Mouse (Mus musculus) midbrain, embryonic 13.5 days (tissue): ENCODE measurements around the gene Phgr1. TPM values are rescaled to one million over a fixed set of nuclear protein-coding genes. Genes with fewer than 3 reads are reported as not detected.
A peak's percentile ranks its signal among the peaks of the same experiment; 100 is the strongest.

ENCODE experiments used
- ATAC-seq: fragments of 200-750 bp; cut with Nextera tagmentation; 2 replicates; pipeline ENCODE4 v1.8.0; 2017; ENCODE audit warnings: mild to moderate bottlenecking, moderate TSS enrichment, moderate library complexity
- H3K27ac ChIP-seq: fragments of 300-500 bp; sonication (generic); 2 replicates; pipeline ENCODE4 v1.5.1; 2015; ENCODE audit warnings: inconsistent platforms, mild to moderate bottlenecking, moderate library complexity
- H3K27me3 ChIP-seq: fragments of 300-500 bp; sonication (generic); 2 replicates; pipeline ENCODE4 v1.6.1; 2015; ENCODE audit warnings: mild to moderate bottlenecking, inconsistent platforms
- H3K36me3 ChIP-seq: fragments of 300-500 bp; sonication (generic); 2 replicates; pipeline ENCODE4 v1.6.1; 2015; ENCODE audit warnings: mild to moderate bottlenecking, inconsistent platforms
- H3K4me1 ChIP-seq: fragments of 300-500 bp; sonication (generic); replicated peaks from 2 replicates; pipeline ENCODE4 v1.6.1; 2015; ENCODE audit warnings: inconsistent platforms
- H3K4me2 ChIP-seq: fragments of 300-500 bp; sonication (generic); replicated peaks from 2 replicates; pipeline ENCODE4 v1.6.1; 2015; ENCODE audit warnings: moderate library complexity, mild to moderate bottlenecking, inconsistent platforms
- H3K4me3 ChIP-seq: fragments of 300-500 bp; sonication (generic); replicated peaks from 2 replicates; pipeline ENCODE4 v1.5.1; 2015; ENCODE audit warnings: mild to moderate bottlenecking, inconsistent platforms
- H3K9ac ChIP-seq: fragments of 300-500 bp; sonication (generic); replicated peaks from 2 replicates; pipeline ENCODE4 v1.6.1; 2015; ENCODE audit warnings: mild to moderate bottlenecking, inconsistent platforms
- H3K9me3 ChIP-seq: fragments of 300-500 bp; sonication (generic); 2 replicates; pipeline ENCODE4 v1.6.1; 2016; ENCODE audit warnings: mild to moderate bottlenecking, inconsistent platforms
- WGBS: fragments of 180-500 bp; shearing (Covaris S2); methylation state at CpG from one replicate; pipeline ENCODE4 v1.1.7; 2015; 5-methylcytosine and 5-hydroxymethylcytosine counted together
- polyA plus RNA-seq: library from polyadenylated mRNA; unstranded; fragments of >200 nt; fragmentation: Nextera tagmentation; extraction: Ambion mirVana; gene quantifications from 2 replicates; pipeline ENCODE4 v1.2.1, GENCODE M21; 2015

The Phgr1 gene
- not detected in 2 replicates for polyA plus RNA-seq

DNA sequence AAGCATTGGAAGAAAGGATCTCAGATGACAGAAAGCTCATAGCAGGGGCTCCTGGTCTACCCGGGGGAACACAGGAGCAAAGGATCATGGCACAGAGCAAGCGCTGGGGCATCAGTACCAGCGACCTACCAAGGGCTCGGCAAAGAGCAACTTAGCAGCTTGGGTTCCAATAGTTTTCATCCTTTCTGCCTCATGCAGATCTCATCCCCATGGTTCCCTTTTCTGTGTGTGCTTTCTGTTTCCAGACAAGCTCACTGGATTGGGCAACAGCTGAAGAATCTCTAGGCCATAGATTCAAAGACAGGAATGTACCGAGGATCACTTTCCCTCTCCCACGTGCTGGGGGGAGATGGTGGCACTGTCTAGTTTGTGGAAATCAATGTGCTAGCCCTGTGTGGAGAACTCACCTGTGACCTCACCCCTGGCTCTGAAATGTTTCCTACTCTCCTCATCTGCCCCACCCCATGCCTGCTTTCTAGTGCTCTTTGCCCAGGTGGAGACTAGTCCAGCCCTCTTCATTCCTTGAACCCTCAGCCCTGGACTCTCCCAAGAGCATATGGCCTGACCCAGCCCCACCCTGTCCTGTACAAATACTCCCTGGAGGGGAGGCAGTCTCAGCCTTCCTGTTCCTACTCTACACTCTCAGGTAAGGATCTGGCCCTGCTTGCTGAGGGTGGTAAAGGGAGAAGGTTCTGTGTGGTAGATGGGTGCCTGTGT is at the start of gene Phgr1:
TSS of gene Phgr1 (plus strand) at position 612 of the 717 bp plus-strand sequence.
- 83% methylated on average over 6 of the region's 6 CpGs for WGBS
- H3K4me1 ChIP-seq, result no peaks in the 10 kb centered on the region; the same call in 1 of the 2 replicates
- H3K4me3 ChIP-seq, result no peak within 1 kb of the TSS
- ATAC-seq, result no peak
- H3K9me3 ChIP-seq, result no peaks in the 10 kb centered on the region
- H3K9ac ChIP-seq, result no peak within 1 kb of the TSS
- peaks cover 4% of the 10 kb centered on the region; the same call in 1 of the 2 replicates for H3K27me3 ChIP-seq
- no peak within 1 kb of the TSS for H3K27ac ChIP-seq
- H3K36me3 ChIP-seq, result no peaks in the 10 kb centered on the region
- H3K4me2 ChIP-seq, result no peak within 1 kb of the TSS

DNA sequence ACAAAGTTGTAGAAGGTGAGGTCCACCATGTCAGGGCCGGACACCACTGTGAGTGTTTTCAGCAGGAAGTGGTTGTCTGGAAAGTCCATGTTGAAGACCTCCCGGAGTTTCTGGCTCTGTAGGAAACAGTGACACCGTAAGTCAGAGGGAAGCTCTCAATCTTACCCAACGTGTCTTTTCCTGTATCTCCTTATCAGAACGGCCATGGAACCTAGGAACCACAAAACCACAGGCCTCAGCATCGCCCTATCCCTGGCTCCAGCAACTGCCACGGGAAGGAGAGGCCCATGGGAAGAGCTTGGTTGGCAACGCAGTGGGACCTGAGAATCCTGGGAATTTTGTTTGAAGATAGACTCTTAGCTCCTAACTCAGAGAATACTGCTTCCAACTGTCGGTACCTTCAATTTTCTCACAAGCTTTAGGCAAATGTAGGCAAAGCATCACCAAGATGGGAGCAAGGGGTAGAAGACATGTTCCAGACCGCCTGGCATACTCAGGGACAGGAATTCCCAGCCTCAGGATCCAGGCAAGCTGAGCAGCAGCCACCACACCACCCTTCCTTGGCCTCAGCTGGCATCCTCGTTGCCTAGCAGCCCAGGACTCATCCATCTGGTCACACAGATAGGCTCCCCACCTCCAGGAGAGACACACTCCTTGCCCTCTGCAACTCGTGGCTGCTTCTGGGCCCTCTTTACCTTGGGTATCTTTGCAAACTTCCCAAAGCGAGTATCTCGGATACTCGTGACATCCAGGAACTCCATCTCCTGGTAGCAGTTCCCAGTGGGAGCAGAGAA is 48.7 kb upstream of the Phgr1 start:
- H3K9me3 ChIP-seq, result no peaks in the 10 kb centered on the region
- H3K4me2 ChIP-seq, result no peak overlapping the region
- peaks cover 18% of the 10 kb centered on the region for H3K27me3 ChIP-seq
- H3K36me3 ChIP-seq, result no peaks in the 10 kb centered on the region
- H3K27ac ChIP-seq, result no peak overlapping the region
- no peak for ATAC-seq
- peaks cover 8% of the 10 kb centered on the region; the same call in 1 of the 2 replicates for H3K4me1 ChIP-seq
- WGBS, result 84% methylated on average over 15 of the region's 15 CpGs
- H3K9ac ChIP-seq, result no peak overlapping the region
- H3K4me3 ChIP-seq, result no peak overlapping the region

DNA sequence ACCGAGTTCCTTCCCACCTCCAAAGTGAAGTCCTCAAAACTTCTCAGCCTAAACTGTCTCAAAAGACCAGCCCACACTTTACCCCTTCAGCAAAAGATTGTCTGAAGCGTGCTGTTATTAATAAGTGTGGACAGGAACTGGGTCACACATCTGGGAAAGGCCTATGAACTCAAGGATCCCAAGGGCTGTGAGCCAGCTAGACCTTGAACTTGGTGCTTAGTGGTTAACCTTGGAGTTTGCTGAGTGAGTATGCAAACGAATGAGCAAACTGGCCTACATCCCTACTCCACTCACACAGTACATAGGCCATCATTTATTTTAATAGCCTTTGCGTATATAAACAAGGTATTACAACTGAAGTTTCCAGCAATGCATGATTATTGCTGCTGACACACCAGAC is 47.1 kb upstream of the Phgr1 start:
- 85% methylated on average over 4 of the region's 4 CpGs for WGBS
- Histone ChIP-seq H3K27me3 (peaks cover 29% of the 10 kb centered on the region), H3K4me3 (no peak overlapping the region), H3K4me2 (no peak overlapping the region), H3K9me3 (no peaks in the 10 kb centered on the region), H3K9ac (no peak overlapping the region), H3K27ac (no peak overlapping the region), H3K4me1 (peaks cover 8% of the 10 kb centered on the region; the same call in 1 of the 2 replicates), H3K36me3 (no peaks in the 10 kb centered on the region)
- no peak for ATAC-seq

DNA sequence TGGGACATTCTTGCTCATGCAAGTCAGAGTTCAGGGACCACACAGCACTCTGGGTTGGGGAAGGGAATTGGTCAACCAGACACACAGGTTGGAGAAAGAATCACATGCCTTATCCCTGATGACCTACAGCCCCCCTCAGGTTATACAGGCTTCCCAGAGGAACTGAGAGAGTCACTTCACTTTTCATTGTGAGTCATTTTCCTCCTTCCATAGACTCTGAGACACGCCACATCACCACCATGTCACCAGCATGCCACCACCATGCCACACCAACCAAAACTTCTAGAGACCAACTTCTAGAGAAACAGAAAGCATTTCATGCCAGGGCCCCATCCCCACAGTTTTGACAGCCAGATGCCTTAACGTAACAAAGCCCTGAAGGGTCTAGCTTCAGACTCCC is 45.7 kb upstream of the Phgr1 start:
- H3K4me3 ChIP-seq, result no peak overlapping the region
- H3K27me3 ChIP-seq, result peaks cover 35% of the 10 kb centered on the region
- no peak for ATAC-seq
- 84% methylated on average over 2 of the region's 2 CpGs for WGBS
- H3K27ac ChIP-seq, result no peak overlapping the region
- no peaks in the 10 kb centered on the region for H3K36me3 ChIP-seq
- H3K4me1 ChIP-seq, result peaks cover 8% of the 10 kb centered on the region; the same call in 1 of the 2 replicates
- H3K4me2 ChIP-seq, result no peak overlapping the region
- H3K9ac ChIP-seq, result no peak overlapping the region
- no peaks in the 10 kb centered on the region for H3K9me3 ChIP-seq

DNA sequence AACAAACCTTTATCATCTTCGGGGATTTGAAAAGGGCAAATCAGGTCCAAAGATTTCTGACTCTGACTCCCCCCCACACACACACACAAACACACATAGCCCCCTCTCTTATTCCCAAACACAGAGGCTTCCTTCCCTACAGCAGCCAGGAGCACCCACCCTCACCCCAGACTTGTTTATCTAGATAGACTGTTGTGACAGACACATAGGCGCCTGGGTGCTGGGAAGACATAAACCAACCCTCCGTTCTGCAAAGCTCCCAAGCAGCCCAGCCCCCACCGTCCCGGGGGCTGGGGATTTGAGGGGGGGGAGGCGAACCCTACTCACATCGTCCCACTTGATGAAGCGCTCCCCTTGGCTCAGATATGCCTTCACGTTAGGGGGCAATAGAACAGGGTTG is 44.7 kb upstream of the Phgr1 start:
- Histone ChIP-seq H3K9ac (no peak overlapping the region), H3K4me1 (peaks cover 8% of the 10 kb centered on the region; the same call in 1 of the 2 replicates), H3K4me3 (no peak overlapping the region), H3K36me3 (no peaks in the 10 kb centered on the region), H3K4me2 (no peak overlapping the region), H3K27ac (no peak overlapping the region), H3K27me3 (peaks cover 40% of the 10 kb centered on the region), H3K9me3 (no peaks in the 10 kb centered on the region)
- no peak for ATAC-seq
- 33% methylated on average over 9 of the region's 9 CpGs for WGBS

DNA sequence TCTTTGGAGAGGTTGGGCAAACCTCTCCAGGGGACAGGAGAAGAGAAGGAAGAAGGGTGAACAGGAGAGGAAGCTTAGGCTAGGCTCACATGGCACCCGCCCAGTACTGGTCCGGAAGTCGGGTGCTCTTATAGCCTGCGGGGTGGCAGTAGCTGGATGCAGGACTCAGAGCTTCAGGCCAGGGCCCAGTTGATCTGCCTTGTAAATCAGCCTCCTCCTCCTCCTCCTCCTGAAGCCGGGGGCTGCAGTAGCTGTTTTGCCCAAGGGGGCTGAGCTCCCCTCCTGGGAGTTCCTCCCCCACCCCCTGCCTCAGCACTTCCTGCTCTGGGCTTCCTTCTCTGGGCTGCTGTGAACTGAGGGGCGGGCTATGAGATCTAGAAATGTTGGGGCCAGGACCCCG is 44.2 kb upstream of the Phgr1 start, which contains the start of gene Plcb2:
TSS of gene Plcb2 (minus strand) at position 102 of the 400 bp plus-strand sequence.
- H3K27me3 ChIP-seq, result peaks cover 42% of the 10 kb centered on the region
- no peaks in the 10 kb centered on the region for H3K9me3 ChIP-seq
- no peaks in the 10 kb centered on the region for H3K36me3 ChIP-seq
- H3K4me1 ChIP-seq, result peaks cover 8% of the 10 kb centered on the region; the same call in 1 of the 2 replicates
- no peak within 1 kb of the TSS for H3K4me3 ChIP-seq
- no peak within 1 kb of the TSS for H3K4me2 ChIP-seq
- no peak within 1 kb of the TSS for H3K27ac ChIP-seq
- peak within 1 kb of the TSS; percentile 19; the same call in 1 of the 2 replicates for H3K9ac ChIP-seq
- WGBS, result 24% methylated on average over 7 of the region's 7 CpGs
- ATAC-seq, result 0 out of 2 replicates have a peak, but pooled peaks have one; percentile 56

DNA sequence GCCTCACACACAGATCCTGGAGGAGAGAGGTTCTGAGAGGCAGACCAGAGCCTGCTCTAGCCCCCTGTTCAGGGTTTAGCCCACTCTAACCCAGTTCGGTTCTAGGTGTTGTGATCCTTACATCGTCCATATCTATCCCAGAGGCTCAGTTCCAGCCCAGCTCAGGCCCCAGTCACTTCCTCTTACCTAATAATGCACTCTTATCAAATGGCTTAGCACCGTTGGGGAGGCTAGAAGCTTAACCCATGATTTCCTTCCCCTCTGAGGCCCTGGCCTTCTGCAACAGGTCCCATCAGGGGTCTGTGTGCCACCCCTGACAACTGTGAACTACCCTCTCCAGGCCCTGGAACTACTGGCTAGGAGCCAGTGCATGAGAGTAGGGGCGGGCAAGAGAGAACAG is 43.4 kb upstream of the Phgr1 start:
- Histone ChIP-seq H3K4me2 (no peak overlapping the region), H3K4me3 (no peak overlapping the region), H3K9ac (no peak overlapping the region), H3K4me1 (peaks cover 11% of the 10 kb centered on the region; the same call in 1 of the 2 replicates), H3K36me3 (no peaks in the 10 kb centered on the region), H3K9me3 (no peaks in the 10 kb centered on the region), H3K27ac (no peak overlapping the region), H3K27me3 (peaks cover 39% of the 10 kb centered on the region)
- ATAC-seq, result no peak
- WGBS, result 58% methylated on average over 4 of the region's 4 CpGs

DNA sequence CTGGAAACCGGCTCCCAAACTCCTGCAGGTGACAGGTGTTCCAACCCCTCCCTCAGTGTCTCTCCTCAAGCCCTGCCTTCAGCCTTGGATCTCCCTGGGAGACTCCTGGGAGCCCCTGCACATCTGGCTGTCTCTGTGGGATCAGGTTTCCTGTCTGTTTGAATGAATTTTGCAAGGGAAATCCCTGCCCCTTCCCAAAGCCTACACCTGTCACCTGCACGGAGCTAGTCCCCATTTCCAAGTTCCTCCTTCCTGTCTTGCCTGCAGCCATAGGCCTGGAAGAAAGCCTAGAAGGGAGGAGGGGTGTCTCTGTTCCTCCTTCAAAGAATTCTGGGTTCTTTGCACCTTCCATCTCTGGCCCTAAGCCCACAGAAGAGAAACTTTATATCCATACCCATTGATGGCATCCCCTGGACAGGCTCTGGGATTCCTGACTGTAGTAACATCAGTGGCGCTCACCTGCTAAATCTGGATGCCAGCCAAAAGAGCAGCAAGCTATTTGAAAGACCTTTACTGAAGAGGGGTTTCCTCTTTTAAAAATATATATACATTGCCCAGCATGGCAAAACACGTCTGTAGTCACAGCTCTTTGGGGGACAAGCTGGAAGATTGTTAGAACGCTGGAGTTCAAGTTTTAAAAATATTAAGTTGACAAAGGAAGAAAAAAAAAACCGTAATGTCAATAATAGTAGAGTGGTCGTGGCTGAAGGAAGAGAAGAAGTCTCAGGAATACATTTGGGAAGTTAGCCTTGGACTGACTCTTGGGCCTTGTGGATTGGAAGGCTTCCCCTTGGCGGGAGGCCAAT is 42.5 kb upstream of the Phgr1 start:
- WGBS, result 24% methylated on average over 8 of the region's 8 CpGs
- Histone ChIP-seq H3K27me3 (peaks cover 39% of the 10 kb centered on the region), H3K36me3 (no peaks in the 10 kb centered on the region), H3K4me3 (no peak overlapping the region), H3K9ac (no peak overlapping the region), H3K4me1 (peaks cover 11% of the 10 kb centered on the region; the same call in 1 of the 2 replicates), H3K4me2 (no peak overlapping the region), H3K27ac (no peak overlapping the region), H3K9me3 (no peaks in the 10 kb centered on the region)
- ATAC-seq, result no peak

DNA sequence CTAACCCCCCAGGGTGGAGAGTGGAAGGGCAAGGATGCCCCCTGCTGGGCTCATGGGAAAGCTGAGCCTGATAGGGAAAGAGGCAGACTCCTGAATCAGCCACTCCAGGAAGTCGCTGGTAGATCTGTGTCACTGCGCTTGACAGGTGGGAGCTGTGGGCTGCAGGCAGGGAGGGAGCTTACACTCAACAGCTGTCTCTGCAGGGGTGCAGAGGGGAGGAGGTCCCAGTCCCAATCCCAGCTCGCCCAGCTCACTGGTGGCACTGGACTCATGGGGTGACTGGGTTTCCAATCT is 42.0 kb upstream of the Phgr1 start:
- Histone ChIP-seq H3K9ac (no peak overlapping the region), H3K27me3 (peaks cover 39% of the 10 kb centered on the region), H3K36me3 (no peaks in the 10 kb centered on the region), H3K4me2 (no peak overlapping the region), H3K4me3 (no peak overlapping the region), H3K27ac (no peak overlapping the region), H3K4me1 (peaks cover 11% of the 10 kb centered on the region; the same call in 1 of the 2 replicates), H3K9me3 (no peaks in the 10 kb centered on the region)
- 5% methylated on average over 3 of the region's 3 CpGs for WGBS
- 0 out of 2 replicates have a peak, but pooled peaks have one; percentile 20 for ATAC-seq

DNA sequence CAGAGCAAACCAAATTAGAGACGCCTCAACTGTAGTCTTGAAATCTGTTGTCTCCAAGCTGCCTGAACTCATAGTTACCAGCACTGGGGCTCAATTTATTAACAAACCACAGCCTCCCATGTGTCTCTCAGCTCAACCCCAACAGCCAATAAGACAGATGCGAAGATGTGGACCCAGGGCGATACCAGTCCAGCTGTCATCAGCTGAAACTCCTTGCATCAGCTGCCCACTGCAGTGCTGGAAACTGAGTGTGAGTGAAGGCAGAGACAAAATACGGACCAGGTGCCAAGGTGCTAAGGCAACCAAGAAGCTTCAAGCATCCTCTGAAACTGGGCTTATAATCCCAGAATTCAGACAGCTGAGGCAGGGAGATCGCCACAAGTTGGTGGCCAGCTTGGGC is 40.6 kb upstream of the Phgr1 start:
- Histone ChIP-seq H3K36me3 (no peaks in the 10 kb centered on the region), H3K4me1 (peaks cover 11% of the 10 kb centered on the region; the same call in 1 of the 2 replicates), H3K27me3 (peaks cover 35% of the 10 kb centered on the region), H3K4me2 (no peak overlapping the region), H3K9ac (no peak overlapping the region), H3K9me3 (no peaks in the 10 kb centered on the region), H3K27ac (no peak overlapping the region), H3K4me3 (no peak overlapping the region)
- WGBS, result 88% methylated on average over 5 of the region's 5 CpGs
- no peak for ATAC-seq

DNA sequence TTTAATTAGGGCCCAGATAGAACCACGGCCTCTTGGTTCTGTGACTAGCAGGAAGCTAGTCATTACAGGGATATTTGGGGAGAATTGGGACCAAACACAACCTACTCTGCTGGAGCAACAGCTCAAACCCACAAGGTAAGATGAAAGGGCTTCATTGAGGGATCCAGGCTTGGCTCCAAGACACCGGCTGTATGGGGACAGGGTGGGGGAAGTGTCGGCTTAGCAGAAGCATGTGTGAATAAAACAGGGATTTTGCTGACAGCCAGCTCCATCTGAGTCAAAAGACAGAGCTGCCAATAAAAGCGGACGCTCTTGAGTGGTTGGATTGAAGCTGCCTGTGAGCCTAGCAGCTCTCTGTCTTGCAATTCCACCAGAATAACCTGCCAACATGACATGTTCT is 39.2 kb upstream of the Phgr1 start:
- Histone ChIP-seq H3K9ac (no peak overlapping the region), H3K36me3 (no peaks in the 10 kb centered on the region), H3K27me3 (peaks cover 28% of the 10 kb centered on the region), H3K4me3 (no peak overlapping the region), H3K4me2 (no peak overlapping the region), H3K9me3 (no peaks in the 10 kb centered on the region), H3K4me1 (peaks cover 7% of the 10 kb centered on the region; the same call in 1 of the 2 replicates), H3K27ac (no peak overlapping the region)
- no peak for ATAC-seq
- 46% methylated on average over 5 of the region's 5 CpGs for WGBS
